Mouse (Mus musculus): Measurements from ENCODE around the gene 1700020D05Rik.
"Not testable (repeated sequence)": the region's sequence is repeated elsewhere in the genome, so short reads cannot be mapped to it uniquely, and the experiment has no call there.

DNA sequence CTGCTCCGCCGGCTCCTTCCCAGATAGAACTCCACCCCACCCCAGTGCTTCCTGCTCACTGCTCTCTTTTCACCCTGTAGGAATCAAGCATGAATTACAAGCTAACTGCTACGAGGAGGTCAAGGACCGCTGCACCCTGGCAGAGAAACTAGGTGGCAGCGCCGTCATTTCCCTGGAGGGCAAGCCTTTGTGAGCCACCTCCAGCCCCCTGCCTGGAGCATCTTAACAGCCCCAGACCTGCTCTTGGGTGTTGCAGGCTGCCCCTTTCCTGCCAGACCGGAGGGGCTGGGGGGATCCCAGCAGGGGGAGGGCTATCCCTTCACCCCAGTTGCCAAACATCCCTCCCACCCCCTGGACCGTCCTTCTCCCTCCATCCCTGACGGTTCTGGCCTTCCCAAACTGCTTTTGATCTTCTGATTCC is 10.3 kb downstream of the 1700020D05Rik start:
- not testable (repeated sequence) for TF ChIP-seq GATA1 (IDR thresholded peaks at IDR 0.05; ENCODE audit: borderline replicate concordance, low read length); FLI1 (IDR thresholded peaks at IDR 0.05; ENCODE audit: low read length)
